Mouse (Mus musculus) spleen, embryonic (tissue): Measurements from ENCODE around the gene Agpat4.

Experiments used
- CTCF ChIA-PET: fragments of 350-600 bp; sonication (Branson Sonifier 250); formaldehyde crosslinking; loops from one replicate; lab custom pipeline; 2022; lab: Charles Lee

Gene Agpat4

GRCm38 (mm10) chr17:12159187-12160060, 40.9 kb downstream of the Agpat4 start:
- CTCF ChIA-PET = interaction anchor here (1.4 kb wide), 1 partner anchor 11 kb away, joined by 3 read pairs; no protein-coding TSS in a partner anchor

DNA sequence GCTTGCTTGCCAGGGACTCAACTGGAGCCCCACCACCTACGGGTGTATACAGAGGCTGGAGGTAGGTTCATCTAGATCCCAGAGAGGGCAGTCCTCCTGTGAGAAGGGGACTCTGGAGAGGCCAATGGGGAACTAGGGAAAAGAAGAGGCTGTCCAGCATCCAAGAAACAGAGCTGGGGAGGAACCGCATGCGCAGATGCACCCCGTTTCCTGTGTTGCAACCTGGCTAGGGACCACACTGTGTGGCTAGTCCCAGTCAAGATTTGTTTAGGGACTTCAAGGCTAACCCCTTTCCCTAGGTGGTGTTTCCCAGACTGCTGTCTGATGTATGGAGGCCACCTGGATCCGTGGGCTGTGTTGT, 41.5 kb downstream of the Agpat4 start:
- CTCF ChIA-PET = no interaction called here

DNA sequence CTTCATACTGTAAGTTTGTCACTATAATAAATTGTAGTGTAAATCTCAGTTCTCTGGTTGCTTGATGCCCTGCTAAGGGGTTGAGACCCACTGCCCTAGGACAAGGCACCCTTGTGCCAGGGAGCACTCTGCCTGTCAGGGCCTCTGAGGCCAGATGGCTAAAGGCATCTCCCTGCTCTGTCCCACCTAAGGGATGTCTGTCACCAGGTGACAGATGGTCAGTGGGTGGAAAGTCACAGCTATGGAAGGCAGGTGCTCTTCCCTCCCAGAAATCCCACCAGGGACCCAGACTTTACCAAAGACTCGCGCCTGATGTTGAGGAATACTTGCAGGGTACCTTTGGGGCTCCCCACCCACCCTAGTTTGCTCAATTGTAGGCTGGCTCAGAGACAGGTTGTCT, 42.0 kb downstream of the Agpat4 start:
- CTCF ChIA-PET = no interaction called here

DNA sequence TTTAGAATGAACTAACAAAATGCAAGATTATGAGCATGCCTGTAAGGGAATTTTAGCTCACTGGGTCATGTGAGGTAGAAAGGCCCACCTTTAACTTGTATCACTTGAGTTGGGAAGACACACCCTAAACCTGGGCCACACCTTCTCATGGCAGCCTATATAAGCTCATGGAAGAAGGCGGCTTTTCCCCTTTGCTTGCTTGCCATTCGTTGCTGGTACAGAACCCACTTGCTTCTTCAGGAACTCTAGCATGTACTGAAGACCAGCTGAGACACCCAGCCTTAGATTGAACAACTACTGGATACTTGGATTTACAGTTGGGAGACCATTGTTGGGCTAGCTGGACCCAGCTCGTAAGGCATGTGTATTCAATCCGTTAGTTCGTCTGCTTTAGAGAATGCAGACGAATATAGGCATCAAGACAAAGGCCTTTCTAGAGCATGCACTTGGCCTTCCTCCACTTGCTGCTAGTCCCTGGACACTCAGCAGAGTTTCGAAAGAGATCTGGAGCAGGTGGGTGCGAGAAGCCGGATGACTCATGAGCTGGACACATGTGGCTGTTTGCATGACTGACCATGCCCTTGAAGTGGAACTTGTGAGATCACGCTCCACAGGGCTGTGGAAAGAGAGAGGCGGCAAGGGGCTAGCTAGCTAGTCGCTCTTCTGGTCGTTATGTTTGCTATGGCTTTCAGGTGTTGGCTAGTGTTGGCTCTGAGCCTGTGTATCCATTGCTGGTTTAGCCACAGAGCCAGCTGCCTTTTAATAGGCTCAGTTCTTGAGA, 42.7 kb downstream of the Agpat4 start:
- CTCF ChIA-PET = no interaction called here

DNA sequence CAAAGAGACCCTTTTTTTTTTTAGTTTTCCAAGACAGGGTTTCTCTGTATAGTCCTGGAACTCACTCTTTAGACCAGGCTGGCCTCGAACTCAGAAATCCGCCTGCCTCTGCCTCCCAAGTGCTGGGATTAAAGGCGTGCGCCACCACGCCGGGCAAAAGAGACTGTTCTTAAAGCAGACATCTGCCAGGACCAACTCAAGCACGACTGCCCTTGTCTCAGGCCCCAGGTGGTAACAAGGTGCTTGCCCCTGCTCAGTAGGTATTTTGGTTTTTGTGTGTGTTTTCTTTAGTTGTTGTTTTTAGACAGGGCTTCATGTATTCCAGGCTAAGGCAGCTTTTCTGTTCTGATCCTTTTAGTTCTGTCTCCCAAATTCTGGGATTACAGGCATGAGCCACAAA, 43.4 kb downstream of the Agpat4 start:
- CTCF ChIA-PET = no interaction called here

DNA sequence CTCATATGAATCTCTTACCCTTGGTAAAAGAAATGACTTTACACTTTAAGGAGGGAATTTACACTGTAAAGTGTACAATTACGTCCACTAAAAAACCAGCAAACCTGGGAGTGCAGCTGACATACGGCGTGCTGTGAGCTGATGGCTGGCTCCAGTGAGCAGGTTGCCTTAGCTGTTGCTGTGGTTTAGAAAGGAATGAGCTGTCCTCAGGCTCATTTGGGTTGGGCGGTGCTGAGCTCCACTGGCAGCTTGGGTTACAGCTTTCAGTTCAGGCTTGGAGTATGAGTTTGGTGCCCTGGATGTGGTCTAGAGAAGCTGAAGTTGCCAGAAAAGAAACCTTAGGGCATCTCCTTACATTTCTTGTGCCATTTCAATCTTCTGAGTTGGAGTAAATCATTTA, 44.3 kb downstream of the Agpat4 start:
- CTCF ChIA-PET = no interaction called here

- CTCF ChIA-PET = no interaction called here
Observed at GRCm38 (mm10) chr17:12163403-12163802, 44.9 kb downstream of the Agpat4 start.

DNA sequence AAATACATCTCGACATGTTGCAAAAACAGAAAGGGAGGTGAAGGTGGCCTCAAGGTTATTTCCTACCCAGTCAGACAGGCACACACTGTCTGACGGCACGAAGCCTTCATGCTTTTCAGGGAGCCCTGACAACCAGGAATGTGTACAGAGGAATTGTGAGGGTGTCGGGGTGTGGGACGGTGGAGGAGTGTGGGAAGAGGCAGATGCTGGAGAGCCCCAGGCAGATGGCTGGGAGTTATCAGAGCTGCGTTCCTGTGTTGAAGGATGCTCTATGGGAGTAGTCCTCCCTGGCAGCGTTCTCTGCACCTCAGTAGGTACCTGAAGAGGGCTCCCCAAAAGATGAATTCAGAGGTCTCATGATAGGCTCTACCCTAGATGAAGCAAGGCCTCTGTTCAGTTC, 45.4 kb downstream of the Agpat4 start:
- CTCF ChIA-PET = no interaction called here

GRCm38 (mm10) chr17:12164507-12164906, 46.0 kb downstream of the Agpat4 start:
- CTCF ChIA-PET = no interaction called here

GRCm38 (mm10) chr17:12165009-12165695, 46.6 kb downstream of the Agpat4 start:
- CTCF ChIA-PET = no interaction called here

DNA sequence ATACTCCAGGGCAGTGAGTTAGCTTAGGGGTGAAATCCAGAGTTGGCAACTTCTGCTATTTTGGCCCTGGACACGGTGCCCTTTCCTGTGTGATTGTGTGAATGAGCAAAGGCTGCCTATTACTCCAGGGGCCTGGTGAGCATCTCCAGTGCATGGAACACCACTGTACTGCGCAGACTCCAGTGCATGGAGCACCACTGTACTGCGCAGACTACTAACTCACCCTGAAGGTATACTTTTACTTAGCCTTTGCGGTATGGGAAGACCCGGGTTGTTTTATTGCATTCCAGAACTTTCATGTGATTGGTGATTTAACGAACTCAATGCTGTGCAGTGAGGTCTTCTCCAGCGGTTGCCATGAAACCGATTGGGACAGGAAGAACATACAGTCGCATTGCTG, 47.2 kb downstream of the Agpat4 start:
- CTCF ChIA-PET = no interaction called here

GRCm38 (mm10) chr17:12168536-12168935, 50.0 kb downstream of the Agpat4 start:
- CTCF ChIA-PET = interaction anchor here (0.6 kb wide), 1 partner anchor 36 kb away, joined by 5 read pairs; no protein-coding TSS in a partner anchor

- CTCF ChIA-PET = no interaction called here
Observed at GRCm38 (mm10) chr17:12169326-12169836, 50.9 kb downstream of the Agpat4 start.

DNA sequence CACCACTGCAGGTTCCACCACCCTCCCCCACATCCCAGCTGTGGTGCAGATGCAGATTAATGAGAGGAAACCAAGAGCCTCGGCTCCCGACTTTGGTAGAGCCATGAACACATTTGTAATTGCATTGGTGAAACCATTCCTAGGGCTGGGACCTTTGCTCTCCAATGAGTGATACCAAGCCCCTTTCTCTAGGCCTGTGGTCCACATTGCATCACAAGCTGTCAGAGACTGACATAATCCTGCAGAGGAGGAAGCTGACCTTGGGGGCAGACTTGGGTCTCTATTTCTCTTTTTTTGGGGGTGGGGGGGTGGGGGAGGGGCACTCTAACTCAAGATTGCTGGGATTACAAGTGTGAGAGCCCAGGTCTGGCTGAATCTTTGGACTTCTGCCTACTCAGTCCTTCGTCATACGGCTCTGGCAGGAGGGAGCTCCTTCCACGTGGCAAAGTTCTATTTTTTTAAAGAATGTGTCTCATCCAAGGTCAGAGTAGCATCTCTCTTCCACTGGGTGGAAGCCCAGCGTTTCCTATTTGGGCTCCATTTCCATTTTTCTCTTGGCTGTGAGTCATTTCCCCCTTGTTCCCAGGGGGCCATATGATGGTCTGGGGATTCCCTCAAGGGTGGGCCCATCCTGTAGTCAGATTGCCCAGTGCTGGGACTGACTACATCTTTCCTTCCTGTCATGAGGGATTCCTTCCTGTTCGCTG, 52.4 kb downstream of the Agpat4 start:
- CTCF ChIA-PET = interaction anchor here (0.6 to 0.8 kb wide), 2 partner anchors 12 to 90 kb away, joined by 3 read pairs; no protein-coding TSS in a partner anchor

- CTCF ChIA-PET = no interaction called here
Observed at GRCm38 (mm10) chr17:12171666-12172065, 53.2 kb downstream of the Agpat4 start.

GRCm38 (mm10) chr17:12174221-12174620, 55.7 kb downstream of the Agpat4 start:
- CTCF ChIA-PET = no interaction called here

DNA sequence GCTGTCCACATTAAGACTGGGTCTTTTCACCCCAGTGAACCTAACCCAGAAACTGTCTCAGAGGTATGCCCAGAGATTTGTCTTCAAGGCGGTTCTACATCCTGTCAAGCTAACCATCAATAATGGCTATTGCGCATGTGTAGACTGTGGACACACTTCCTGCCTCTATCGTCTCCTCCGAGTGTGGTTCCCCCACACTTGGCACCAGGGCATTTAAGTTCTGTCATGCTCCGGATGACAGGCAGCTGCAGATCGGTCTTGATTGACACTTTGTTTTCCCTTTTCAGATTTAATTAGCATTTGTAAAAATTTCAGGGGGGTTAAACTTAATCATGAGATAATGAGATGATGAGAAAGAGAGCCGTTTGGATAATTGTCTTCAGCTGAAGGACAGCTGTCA, 56.4 kb downstream of the Agpat4 start:
- CTCF ChIA-PET = no interaction called here

GRCm38 (mm10) chr17:12175626-12176025, 57.1 kb downstream of the Agpat4 start:
- CTCF ChIA-PET = no interaction called here

DNA sequence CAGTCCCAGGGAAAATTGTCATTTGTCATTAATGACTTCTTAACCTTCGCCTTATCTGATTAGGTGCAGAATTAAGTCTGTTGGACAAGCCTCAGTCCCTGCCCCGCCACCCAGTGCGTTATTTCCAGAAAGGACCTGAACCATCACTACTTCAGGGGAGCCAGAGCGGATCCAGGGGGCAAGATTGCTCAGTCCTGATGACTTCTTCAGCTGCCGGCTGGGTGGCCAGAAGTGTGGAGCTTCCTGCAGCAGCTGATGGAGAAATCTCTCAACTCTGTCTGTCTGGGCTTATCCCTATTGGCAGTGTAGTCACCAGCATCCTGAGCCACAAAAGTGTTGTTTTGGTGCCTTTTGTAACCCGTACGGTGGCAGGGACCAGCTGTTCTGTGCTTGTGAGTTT, 60.8 kb downstream of the Agpat4 start:
- CTCF ChIA-PET = no interaction called here

DNA sequence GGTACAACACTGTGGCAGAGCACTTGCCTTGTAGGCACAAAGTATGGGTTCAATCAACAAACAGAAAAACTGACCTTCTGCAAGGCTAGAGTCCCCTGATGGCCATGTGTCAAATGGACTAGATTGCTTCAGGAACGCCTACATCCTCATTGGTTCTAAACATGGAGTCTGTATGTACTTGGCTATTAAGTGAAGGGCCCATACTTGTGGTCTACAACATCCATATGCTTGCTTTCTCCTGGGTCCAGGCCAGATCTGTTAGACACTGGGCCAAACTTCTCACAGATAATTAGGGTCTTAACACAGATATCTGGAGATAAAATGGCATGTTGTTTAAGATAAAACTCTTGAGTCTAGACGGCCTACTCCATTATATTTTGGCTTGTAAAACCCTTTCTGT, 61.3 kb downstream of the Agpat4 start:
- CTCF ChIA-PET = no interaction called here
